Mouse (Mus musculus) embryonic facial prominence, embryonic 11.5 days (tissue): ENCODE results near the gene Eif3d. TPM values are rescaled to one million over a fixed set of nuclear protein-coding genes. Genes with fewer than 3 reads are reported as not detected.

Experiments
- ATAC-seq: fragments of 200-750 bp; cut with Nextera tagmentation; replicated peaks from 2 replicates; pipeline ENCODE4 v1.8.0; 2017; ENCODE audit warnings: low read depth; ENCODE audit not compliant: insufficient number of reproducible peaks, low FRiP score, low TSS enrichment
- DNase-seq: peaks from one replicate; pipeline ENCODE4 v3.0.0-alpha.2; 2015; ENCODE audit warnings: low spot score
- H3K27ac ChIP-seq: fragments of 300-500 bp; sonication (generic); replicated peaks from 2 replicates; pipeline ENCODE4 v1.5.1; 2014; ENCODE audit warnings: mild to moderate bottlenecking, low read depth, low read length, control low read depth
- H3K27me3 ChIP-seq: fragments of 300-500 bp; sonication (generic); 2 replicates; pipeline ENCODE4 v1.6.1; 2014; ENCODE audit warnings: mild to moderate bottlenecking, low read length, moderate library complexity, mixed read lengths; ENCODE audit not compliant: control insufficient read depth, insufficient read depth
- H3K36me3 ChIP-seq: fragments of 300-500 bp; sonication (generic); replicated peaks from 2 replicates; pipeline ENCODE4 v1.6.1; 2014; ENCODE audit warnings: low read depth, mild to moderate bottlenecking, low read length, moderate library complexity, mixed read lengths; ENCODE audit not compliant: control insufficient read depth, insufficient read depth
- H3K4me1 ChIP-seq: fragments of 300-500 bp; sonication (generic); 2 replicates; pipeline ENCODE4 v1.6.1; 2014; ENCODE audit warnings: low read length, mixed read lengths; ENCODE audit not compliant: control insufficient read depth, insufficient read depth
- H3K4me2 ChIP-seq: fragments of 300-500 bp; sonication (generic); 2 replicates; pipeline ENCODE4 v1.6.1; 2014; ENCODE audit warnings: low read depth, mild to moderate bottlenecking, control low read depth, low read length, moderate library complexity
- H3K4me3 ChIP-seq: fragments of 300-500 bp; sonication (generic); 2 replicates; pipeline ENCODE4 v1.5.1; 2014; ENCODE audit warnings: low read depth, low read length, control low read depth
- H3K9ac ChIP-seq: fragments of 300-500 bp; sonication (generic); replicated peaks from 2 replicates; pipeline ENCODE4 v1.6.1; 2014; ENCODE audit warnings: mild to moderate bottlenecking, control low read depth, low read length
- H3K9me3 ChIP-seq: fragments of 300-500 bp; sonication (generic); replicated peaks from 2 replicates; pipeline ENCODE4 v1.6.1; 2016; ENCODE audit warnings: mild to moderate bottlenecking, low read length, inconsistent platforms, mixed read lengths; ENCODE audit not compliant: control insufficient read depth
- WGBS: fragments of 180-500 bp; shearing (Covaris S2); extraction: QIAGEN DNeasy Blood & Tissue Kit; methylation state at CpG from one replicate; pipeline ENCODE4 v1.1.7; 2014; 5-methylcytosine and 5-hydroxymethylcytosine counted together
- polyA plus RNA-seq: library from polyadenylated mRNA; unstranded; fragments of >200 nt; fragmentation: Nextera tagmentation; extraction: Ambion mirVana; gene quantifications from 2 replicates; pipeline ENCODE4 v1.2.1, GENCODE M21; 2014

The Eif3d gene
- polyA plus RNA-seq, 1 experiment from 2014 or later, result 246 TPM

- peaks cover 14% of the 10 kb centered on the region for H3K36me3 ChIP-seq
Measured at GRCm38 (mm10) chr15:77958071-77958470, 12.5 kb downstream of the Eif3d start.

GRCm38 (mm10) chr15:77957625-77958024, 13.0 kb downstream of the Eif3d start:
- H3K9ac ChIP-seq, result no peak overlapping the region
- H3K27me3 ChIP-seq, result peaks cover 9% of the 10 kb centered on the region; the same call in 1 of the 2 replicates
- no peaks in the 10 kb centered on the region for H3K4me1 ChIP-seq
- no peak for ATAC-seq
- 44% methylated on average over 5 of the region's 5 CpGs for WGBS
- H3K4me2 ChIP-seq, result no peak overlapping the region
- peaks cover 14% of the 10 kb centered on the region for H3K36me3 ChIP-seq
- no peak overlapping the region for H3K4me3 ChIP-seq
- H3K9me3 ChIP-seq, result no peaks in the 10 kb centered on the region
- DNase-seq, result no peak
- H3K27ac ChIP-seq, result no peak overlapping the region

More at GRCm38 (mm10) chr15:77958071-77958470, 12.5 kb downstream of the Eif3d start:
- Histone ChIP-seq H3K9ac (no peak overlapping the region), H3K4me2 (no peak overlapping the region), H3K27ac (no peak overlapping the region), H3K27me3 (peaks cover 9% of the 10 kb centered on the region; the same call in 1 of the 2 replicates), H3K9me3 (no peaks in the 10 kb centered on the region), H3K4me1 (no peaks in the 10 kb centered on the region), H3K4me3 (no peak overlapping the region)
- DNase-seq (no peak), ATAC-seq (no peak)
- 61% methylated on average over 3 of the region's 3 CpGs for WGBS

- peaks cover 4% of the 10 kb centered on the region; the same call in 1 of the 2 replicates for H3K36me3 ChIP-seq
- H3K4me1 ChIP-seq, result no peaks in the 10 kb centered on the region
- DNase-seq (peak; percentile 90), ATAC-seq (peak; percentile 88)
- peaks cover 9% of the 10 kb centered on the region; the same call in 1 of the 2 replicates for H3K27me3 ChIP-seq
- 0% methylated on average over 39 of the region's 39 CpGs for WGBS
- peak within 1 kb of the TSS; percentile 75 for H3K4me2 ChIP-seq
- H3K27ac ChIP-seq, result no peak within 1 kb of the TSS
- H3K9me3 ChIP-seq, result no peaks in the 10 kb centered on the region
- peak within 1 kb of the TSS; percentile 46 for H3K9ac ChIP-seq
- H3K4me3 ChIP-seq, result peak within 1 kb of the TSS; percentile 53
Measured at GRCm38 (mm10) chr15:77956404-77956901, 14.2 kb downstream of the Eif3d start, which contains the start of gene Foxred2. TSS of gene Foxred2 (minus strand) at chr15:77956722.

- DNase-seq (peak; percentile 24), ATAC-seq (peak; percentile 53)
- no peaks in the 10 kb centered on the region; the same call in 1 of the 2 replicates for H3K36me3 ChIP-seq
- no peaks in the 10 kb centered on the region for H3K4me1 ChIP-seq
- no peaks in the 10 kb centered on the region for H3K9me3 ChIP-seq
- peaks cover 9% of the 10 kb centered on the region; the same call in 1 of the 2 replicates for H3K27me3 ChIP-seq
- no peak overlapping the region for H3K27ac ChIP-seq
- peak overlapping the region; percentile 46 for H3K9ac ChIP-seq
- H3K4me2 ChIP-seq, result peak overlapping the region; percentile 75
- WGBS, result 11% methylated on average over 52 of the region's 52 CpGs
- peak overlapping the region; percentile 53 for H3K4me3 ChIP-seq
Measured at GRCm38 (mm10) chr15:77955440-77956403, 14.9 kb downstream of the Eif3d start.

DNA sequence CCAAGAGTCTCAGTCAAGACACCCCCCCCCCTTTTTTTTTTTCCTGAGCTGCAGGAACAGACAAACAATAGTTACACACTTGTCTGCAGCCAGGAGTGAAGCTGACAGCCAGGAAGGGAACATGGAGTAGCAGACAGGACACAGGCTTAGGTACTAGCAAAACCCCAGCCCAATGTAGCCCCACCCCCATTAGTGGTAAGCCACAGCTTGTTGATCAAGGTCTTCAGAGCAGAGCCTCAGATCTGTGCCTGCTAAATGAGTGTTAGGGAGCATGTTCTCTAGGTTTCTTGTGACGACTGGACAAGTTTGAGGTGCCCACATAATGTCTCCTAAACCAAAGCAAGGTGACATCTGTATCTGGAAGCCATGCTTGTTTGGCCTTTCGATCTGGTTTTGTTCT, 16.3 kb downstream of the Eif3d start:
- WGBS, result 80% methylated on average over 2 of the region's 2 CpGs
- Histone ChIP-seq H3K4me2 (no peak overlapping the region), H3K4me1 (no peaks in the 10 kb centered on the region), H3K4me3 (no peak overlapping the region), H3K9ac (no peak overlapping the region), H3K9me3 (no peaks in the 10 kb centered on the region), H3K36me3 (no peaks in the 10 kb centered on the region; the same call in 1 of the 2 replicates), H3K27ac (no peak overlapping the region), H3K27me3 (peaks cover 9% of the 10 kb centered on the region; the same call in 1 of the 2 replicates)
- DNase-seq, result no peak
- no peak for ATAC-seq

- Histone ChIP-seq H3K9me3 (no peaks in the 10 kb centered on the region), H3K27me3 (peaks cover 9% of the 10 kb centered on the region; the same call in 1 of the 2 replicates), H3K9ac (no peak overlapping the region), H3K27ac (no peak overlapping the region), H3K4me1 (no peaks in the 10 kb centered on the region), H3K4me2 (no peak overlapping the region), H3K36me3 (no peaks in the 10 kb centered on the region), H3K4me3 (no peak overlapping the region)
- ATAC-seq (no peak), DNase-seq (no peak)
- WGBS, result 90% methylated on average over 3 of the region's 3 CpGs
Measured at GRCm38 (mm10) chr15:77952921-77953320, 17.7 kb downstream of the Eif3d start.

- Histone ChIP-seq H3K9ac (no peak overlapping the region), H3K36me3 (no peaks in the 10 kb centered on the region)
- WGBS, result 90% methylated on average over 7 of the region's 7 CpGs
Measured at GRCm38 (mm10) chr15:77949061-77949460, 21.6 kb downstream of the Eif3d start.

DNA sequence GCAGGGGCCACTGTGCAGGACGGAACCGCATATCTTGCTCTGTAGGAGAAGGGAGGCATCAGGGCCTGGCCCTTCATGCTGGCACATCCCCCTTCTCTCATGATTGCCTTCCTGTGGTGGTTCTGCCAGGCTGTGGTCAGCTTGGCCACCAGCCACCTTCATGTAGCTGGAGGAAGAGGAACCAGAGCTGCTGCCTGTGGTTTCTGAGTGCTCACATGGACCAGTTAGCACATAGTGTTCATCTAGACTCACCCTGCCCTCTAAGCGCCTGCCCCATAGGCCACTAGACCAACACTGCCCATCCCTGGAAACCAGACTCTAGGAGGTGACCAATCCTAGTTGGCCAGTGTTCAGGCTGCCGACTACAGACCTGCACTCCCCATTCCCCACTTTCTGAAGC, 24.9 kb downstream of the Eif3d start:
- no peak for ATAC-seq
- 84% methylated on average over 4 of the region's 4 CpGs for WGBS

More at GRCm38 (mm10) chr15:77949061-77949460, 21.6 kb downstream of the Eif3d start:
- H3K27ac ChIP-seq, result no peak overlapping the region
- H3K27me3 ChIP-seq, result no peaks in the 10 kb centered on the region
- no peak overlapping the region for H3K4me2 ChIP-seq
- no peaks in the 10 kb centered on the region for H3K9me3 ChIP-seq
- H3K4me3 ChIP-seq, result no peak overlapping the region
- no peaks in the 10 kb centered on the region for H3K4me1 ChIP-seq
- ATAC-seq (no peak), DNase-seq (no peak)

More for the DNA sequence above, 24.9 kb downstream of the Eif3d start:
- DNase-seq, result no peak
- Histone ChIP-seq H3K9me3 (no peaks in the 10 kb centered on the region), H3K9ac (no peak overlapping the region), H3K27ac (no peak overlapping the region), H3K36me3 (no peaks in the 10 kb centered on the region), H3K4me2 (no peak overlapping the region), H3K4me3 (no peak overlapping the region), H3K4me1 (no peaks in the 10 kb centered on the region), H3K27me3 (no peaks in the 10 kb centered on the region)
